Mouse (Mus musculus) T-helper 2 cell (primary cell): ENCODE measurements around the gene Glb1l.

Experiments used
- in situ Hi-C: fragments of 300-600 bp; cut with MboI, MseI; formaldehyde crosslinking; loops from one replicate; pipeline ENCODE4 v1.15.1; 2025; ENCODE audit warnings: high pct_unique_total_duplicates

The Glb1l gene

GRCm38 (mm10) chr1:75208967-75209678 is 1.5 kb downstream of the Glb1l start:
- in situ Hi-C loops: loop anchor here (25.0 kb wide), 1 partner anchor 972 kb away; the partner anchor contains the start of gene Arpc2

- in situ Hi-C loops: loop anchor here (25.0 kb wide), 1 partner anchor 964 kb away; the partner anchor contains the start of gene Arpc2
Measured at GRCm38 (mm10) chr1:75201236-75201635, 9.4 kb downstream of the Glb1l start.

- in situ Hi-C loops: loop anchor here (5.0 to 10.0 kb wide), 2 partner anchors 50 to 122 kb away; partner anchors contain the start of genes Cnppd1, Dnpep and Retreg2
Measured at GRCm38 (mm10) chr1:75192452-75192851, 18.2 kb downstream of the Glb1l start.

GRCm38 (mm10) chr1:75191622-75192402 is 18.8 kb downstream of the Glb1l start, which contains the start of the genes Ankzf1 and Atg9a:
Gene Ankzf1 (plus strand): TSS chr1:75192151.
Gene Atg9a (minus strand): TSS chr1:75192196.
- in situ Hi-C loops: loop anchor here (5.0 to 10.0 kb wide), 2 partner anchors 50 to 123 kb away; partner anchors contain the start of genes Cnppd1, Dnpep and Retreg2

GRCm38 (mm10) chr1:75191258-75191621 is 19.4 kb downstream of the Glb1l start:
- in situ Hi-C loops: loop anchor here (5.0 to 10.0 kb wide), 2 partner anchors 49 to 124 kb away; partner anchors contain the start of genes Cnppd1, Dnpep and Retreg2

- in situ Hi-C loops: loop anchor here (5.0 to 10.0 kb wide), 2 partner anchors 48 to 124 kb away; partner anchors contain the start of genes Cnppd1, Dnpep and Retreg2
Measured at GRCm38 (mm10) chr1:75190577-75190976, 20.0 kb downstream of the Glb1l start.

- in situ Hi-C loops: no loop called here
Measured at GRCm38 (mm10) chr1:75187914-75188483, 22.6 kb downstream of the Glb1l start.

GRCm38 (mm10) chr1:75187126-75187525 is 23.5 kb downstream of the Glb1l start:
- in situ Hi-C loops: no loop called here

- in situ Hi-C loops: no loop called here
Measured at GRCm38 (mm10) chr1:75185495-75185894, 25.1 kb downstream of the Glb1l start.

GRCm38 (mm10) chr1:75182160-75182559 is 28.5 kb downstream of the Glb1l start:
- in situ Hi-C loops: no loop called here

- in situ Hi-C loops: no loop called here
Measured at GRCm38 (mm10) chr1:75181377-75181870, 29.2 kb downstream of the Glb1l start.

- in situ Hi-C loops: no loop called here
Measured at GRCm38 (mm10) chr1:75180741-75181140, 29.9 kb downstream of the Glb1l start.

- in situ Hi-C loops: no loop called here
Measured at GRCm38 (mm10) chr1:75180105-75180590, 30.5 kb downstream of the Glb1l start, which contains the start of gene Abcb6. Gene Abcb6 (minus strand): TSS chr1:75180392.

- in situ Hi-C loops: no loop called here
Measured at GRCm38 (mm10) chr1:75179334-75180104, 31.1 kb downstream of the Glb1l start.

GRCm38 (mm10) chr1:75168472-75169464 is 41.8 kb downstream of the Glb1l start, which contains the start of gene Zfand2b:
Gene Zfand2b (plus strand): TSS chr1:75168646.
- in situ Hi-C loops: loop anchor here (5.0 to 25.0 kb wide), 2 partner anchors 221 to 581 kb away; partner anchors contain the start of genes Bcs1l and Zfp142

- in situ Hi-C loops: loop anchor here (5.0 to 25.0 kb wide), 2 partner anchors 221 to 581 kb away; partner anchors contain the start of genes Bcs1l and Zfp142
Measured at GRCm38 (mm10) chr1:75168093-75168471, 42.5 kb downstream of the Glb1l start.

GRCm38 (mm10) chr1:75160256-75160617 is 50.4 kb downstream of the Glb1l start:
- in situ Hi-C loops: loop anchor here (25.0 kb wide), 1 partner anchor 573 kb away; the partner anchor contains the start of genes Bcs1l and Zfp142

- in situ Hi-C loops: loop anchor here (25.0 kb wide), 1 partner anchor 572 kb away; the partner anchor contains the start of genes Bcs1l and Zfp142
Measured at GRCm38 (mm10) chr1:75159540-75160255, 50.9 kb downstream of the Glb1l start.
